Mouse (Mus musculus) common myeloid progenitor, adult 5-6 weeks (primary cell): Measurements from ENCODE around the gene Cfap45. TPM values are rescaled to one million over a fixed set of nuclear protein-coding genes. Genes with fewer than 3 reads are reported as not detected.

Source experiments
- ATAC-seq: replicated peaks from 2 replicates; pipeline ENCODE4 v1.8.0; 2016; ENCODE audit warnings: low read depth, mild to moderate bottlenecking, moderate TSS enrichment, inconsistent platforms; ENCODE audit not compliant: poor library complexity, severe bottlenecking
- total RNA-seq: library from RNA; stranded (forward); fragments of 200-1000, 187-1606 nt; gene quantifications from 2 replicates; pipeline ENCODE4 v1.2.3, GENCODE M21; 2017

Gene Cfap45
- total RNA-seq, 1 experiment from 2014 or later, result 0.32 TPM

DNA sequence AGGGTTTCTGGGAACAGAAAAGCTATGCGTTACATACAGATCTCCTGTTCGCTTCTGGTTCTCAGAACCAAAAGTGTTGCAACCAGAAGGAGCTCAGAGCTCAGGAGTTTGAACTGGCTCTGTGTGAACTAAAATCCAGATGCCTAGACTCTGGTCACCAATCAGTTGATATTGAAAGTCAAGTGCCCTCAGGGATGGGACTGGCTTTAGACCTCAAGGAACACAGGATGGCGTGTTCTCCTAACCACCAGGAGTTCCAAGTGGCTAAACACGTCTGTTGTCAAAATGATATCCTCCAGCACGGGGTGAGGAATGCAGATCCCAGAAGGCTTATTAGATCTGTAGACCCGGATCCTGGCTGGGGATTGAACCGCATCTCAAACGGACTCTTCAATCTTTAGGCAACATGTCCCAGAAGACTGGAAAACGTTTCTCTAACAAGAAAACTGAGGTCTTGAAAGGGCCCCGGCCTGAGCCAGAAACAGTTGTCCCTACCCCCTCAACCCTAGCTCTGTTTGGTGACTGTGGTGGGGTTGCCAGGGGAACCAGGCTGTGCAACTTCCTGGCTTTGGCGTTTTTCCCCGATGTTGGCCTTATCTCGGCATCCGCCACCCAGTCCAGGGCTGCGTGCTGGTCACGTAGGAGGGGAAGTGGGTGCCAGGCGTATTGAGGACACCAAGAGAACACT is 6.9 kb upstream of the Cfap45 start:
- peak; percentile 77 for ATAC-seq

DNA sequence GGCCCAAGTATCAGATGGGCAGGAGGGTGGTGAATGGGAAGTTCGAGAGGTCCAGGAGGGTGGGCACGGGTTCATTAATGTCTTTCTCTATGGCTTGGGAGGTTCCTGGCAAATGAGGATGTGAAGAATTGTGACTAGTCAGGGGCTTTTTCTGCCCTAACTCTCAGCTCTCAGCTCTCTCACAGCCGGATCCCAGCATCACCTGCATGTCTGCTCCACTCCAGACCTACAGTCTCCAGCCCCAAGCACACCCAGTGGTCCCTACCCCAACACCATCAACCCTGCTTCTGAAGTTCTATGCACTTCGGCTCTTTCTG is 6.4 kb upstream of the Cfap45 start:
- no peak for ATAC-seq

DNA sequence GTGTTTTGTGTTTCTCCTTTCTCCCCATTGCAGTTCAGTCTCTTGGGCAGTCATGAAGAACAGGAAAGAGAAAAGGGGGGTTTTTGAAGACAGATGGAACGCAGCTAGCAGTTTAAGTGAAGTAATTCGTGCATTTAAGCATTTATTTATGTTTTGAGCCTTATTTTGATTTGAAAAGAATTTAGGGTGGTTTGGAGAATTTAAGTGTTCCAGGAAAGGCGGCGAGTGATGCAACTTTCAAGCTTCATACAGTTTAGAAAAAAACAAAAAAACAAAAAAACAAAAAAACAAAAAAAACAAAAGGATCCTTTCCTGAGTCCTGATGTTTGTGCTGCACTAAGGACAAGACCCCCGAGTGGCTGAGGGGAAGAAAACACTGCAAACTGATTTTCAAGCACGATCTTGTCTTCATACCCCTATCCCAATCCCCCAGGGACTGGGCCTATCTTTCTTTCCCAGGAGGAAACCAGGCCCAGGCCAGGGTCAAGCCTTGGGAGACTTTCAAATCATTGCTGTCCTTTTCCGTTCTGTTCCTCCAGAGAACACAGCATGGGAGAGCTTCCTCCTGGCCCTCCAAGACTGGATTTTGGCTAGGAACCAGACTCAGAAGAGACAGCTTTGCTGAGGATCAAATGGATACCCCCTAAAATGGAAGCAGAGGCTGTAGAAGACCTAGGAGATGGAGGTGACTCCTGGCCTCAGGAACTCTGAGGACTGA is 5.9 kb upstream of the Cfap45 start:
- ATAC-seq, result no peak

DNA sequence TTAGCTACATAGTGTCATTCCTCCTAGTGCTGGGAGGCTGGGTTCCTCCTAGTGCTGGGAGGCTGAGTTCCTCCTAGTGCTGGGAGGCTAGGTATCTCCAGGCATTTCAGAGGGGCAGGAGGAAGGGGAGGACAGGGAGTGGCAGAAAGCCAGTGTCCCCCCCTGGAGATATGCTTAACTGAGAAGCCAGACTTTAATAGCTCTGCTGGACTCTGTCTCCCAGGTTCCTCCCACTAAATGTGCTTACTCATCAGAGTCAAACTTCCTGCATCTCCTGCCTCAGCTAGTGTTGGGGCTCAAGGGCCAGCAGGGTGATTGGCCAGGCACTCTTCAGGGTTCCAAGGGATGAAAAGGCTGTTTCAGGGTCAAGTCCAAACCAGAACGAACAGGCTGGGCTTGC is 5.2 kb upstream of the Cfap45 start:
- ATAC-seq, result 0 out of 2 replicates have a peak, but pooled peaks have one; percentile 4

- no peak for ATAC-seq
Measured at GRCm38 (mm10) chr1:172518013-172518412, 2.6 kb upstream of the Cfap45 start.

GRCm38 (mm10) chr1:172519644-172520043 is 957 bp upstream of the Cfap45 start:
- no peak for ATAC-seq

GRCm38 (mm10) chr1:172522524-172522923 is 1.9 kb downstream of the Cfap45 start:
- ATAC-seq, result peak; percentile 20

- ATAC-seq, result no peak
Measured at GRCm38 (mm10) chr1:172523699-172524101, 3.1 kb downstream of the Cfap45 start.

DNA sequence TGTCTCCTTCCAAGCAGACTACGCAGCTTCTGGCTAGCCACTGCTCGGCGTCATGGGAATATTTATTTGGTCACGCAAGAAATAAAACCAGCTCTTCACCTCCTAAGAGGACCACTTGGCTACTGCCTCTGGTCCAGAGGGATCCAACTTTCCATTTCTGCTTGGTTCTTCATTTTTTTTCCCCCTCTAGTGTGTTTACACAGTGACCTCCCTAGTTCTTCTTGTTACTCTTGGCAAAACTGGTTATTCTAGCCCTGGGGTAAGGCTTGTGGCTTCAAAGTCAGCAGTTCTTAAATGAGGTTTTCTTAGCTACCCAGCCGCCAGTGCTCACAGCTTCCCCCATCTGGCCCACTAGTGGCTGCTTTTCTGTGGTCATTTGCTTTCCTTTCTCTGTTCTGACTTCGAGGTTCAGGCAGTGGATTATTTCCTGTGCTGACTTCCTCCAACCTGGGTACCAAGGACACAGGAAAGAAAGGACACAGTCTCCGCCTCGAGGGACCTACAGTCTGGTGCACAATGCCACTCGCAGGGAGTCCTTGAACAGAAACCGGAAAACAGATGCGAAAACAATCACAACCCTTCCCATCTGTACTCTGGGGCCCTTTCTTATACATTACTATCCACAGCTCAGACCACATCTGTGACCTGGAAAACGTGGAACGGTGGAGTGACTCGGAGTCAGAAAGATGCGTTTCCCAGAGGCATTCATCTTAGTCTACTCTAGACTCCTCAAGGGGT is 4.6 kb downstream of the Cfap45 start:
- peak; percentile 30 for ATAC-seq

DNA sequence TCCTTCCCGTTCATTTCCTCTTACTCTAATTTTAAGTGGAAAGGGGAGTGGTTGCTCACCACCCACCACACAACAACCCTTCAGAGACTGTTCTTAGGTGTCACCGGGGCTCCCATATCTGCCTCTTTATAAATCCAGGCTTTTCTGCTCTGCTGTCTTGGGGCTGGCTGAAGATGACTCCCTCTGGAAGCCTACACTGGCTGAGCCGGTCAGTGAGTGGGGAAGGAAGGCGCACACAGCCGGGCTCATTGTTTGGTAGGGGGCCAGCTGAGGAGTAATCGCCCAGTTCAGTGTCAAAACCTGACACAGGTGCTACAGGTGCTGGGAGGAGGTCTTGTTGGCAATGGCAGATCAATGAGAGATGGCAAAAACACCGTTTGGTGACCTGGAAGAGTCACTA is 5.4 kb downstream of the Cfap45 start:
- ATAC-seq, result no peak

- peak; percentile 61 for ATAC-seq
Measured at GRCm38 (mm10) chr1:172526380-172527081, 5.9 kb downstream of the Cfap45 start.

- no peak for ATAC-seq
Measured at GRCm38 (mm10) chr1:172527431-172527830, 6.8 kb downstream of the Cfap45 start.

- ATAC-seq, result peak; percentile 43
Measured at GRCm38 (mm10) chr1:172528701-172529100, 8.1 kb downstream of the Cfap45 start.

DNA sequence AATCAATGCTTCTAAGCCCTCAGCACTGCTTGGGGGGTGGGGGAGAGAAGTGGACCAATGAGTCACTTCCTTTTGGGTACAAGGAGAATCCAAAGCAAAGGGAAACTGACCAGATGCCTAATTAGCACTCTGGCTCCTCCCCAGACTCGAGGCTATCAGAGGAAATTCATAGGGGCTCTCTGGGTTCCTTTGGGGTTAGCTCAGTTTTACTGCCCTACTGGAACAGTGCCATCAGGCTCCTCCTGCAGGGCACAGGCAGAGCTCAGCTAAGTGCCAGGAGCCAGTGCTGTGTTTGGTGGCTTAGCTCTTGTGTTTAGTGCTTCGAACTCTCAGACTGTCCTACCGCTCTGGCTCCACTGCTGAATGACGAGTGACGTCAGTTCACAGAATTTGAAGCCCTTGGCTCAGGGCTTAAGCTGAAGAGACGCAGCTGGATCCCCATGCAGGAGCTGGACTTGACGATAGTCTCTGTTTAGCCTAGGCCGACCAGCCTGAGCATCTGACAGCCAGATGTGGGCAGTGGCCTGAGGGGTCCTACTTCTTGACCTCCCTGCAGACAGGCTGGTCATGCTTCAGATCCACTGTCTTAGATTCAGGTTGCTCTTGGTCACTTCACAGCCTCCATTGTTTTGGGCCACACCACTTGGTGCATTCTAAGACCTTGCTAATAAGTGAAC is 10.1 kb downstream of the Cfap45 start:
- ATAC-seq, result peak; percentile 17

- ATAC-seq, result no peak
Measured at GRCm38 (mm10) chr1:172532551-172532950, 11.9 kb downstream of the Cfap45 start.

DNA sequence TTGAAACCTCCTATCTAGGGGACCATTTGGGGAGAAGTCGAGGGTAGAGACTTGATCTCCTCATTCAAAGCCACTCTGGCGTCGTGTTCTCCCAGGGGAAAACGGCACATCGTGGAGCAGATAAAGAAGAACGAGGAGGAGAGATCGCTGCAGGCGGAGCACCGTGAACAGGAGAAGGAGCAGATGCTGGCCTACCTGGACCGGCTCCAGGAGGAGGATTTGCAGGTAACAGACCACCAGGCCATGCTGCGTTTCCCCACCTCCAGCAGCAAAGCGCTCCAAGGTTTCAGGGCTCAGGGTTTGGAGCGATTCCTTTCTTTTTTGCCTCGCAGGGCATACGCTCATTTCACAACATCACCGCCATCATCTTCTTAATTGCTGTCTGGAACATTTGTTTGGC is 14.5 kb downstream of the Cfap45 start:
- no peak for ATAC-seq

DNA sequence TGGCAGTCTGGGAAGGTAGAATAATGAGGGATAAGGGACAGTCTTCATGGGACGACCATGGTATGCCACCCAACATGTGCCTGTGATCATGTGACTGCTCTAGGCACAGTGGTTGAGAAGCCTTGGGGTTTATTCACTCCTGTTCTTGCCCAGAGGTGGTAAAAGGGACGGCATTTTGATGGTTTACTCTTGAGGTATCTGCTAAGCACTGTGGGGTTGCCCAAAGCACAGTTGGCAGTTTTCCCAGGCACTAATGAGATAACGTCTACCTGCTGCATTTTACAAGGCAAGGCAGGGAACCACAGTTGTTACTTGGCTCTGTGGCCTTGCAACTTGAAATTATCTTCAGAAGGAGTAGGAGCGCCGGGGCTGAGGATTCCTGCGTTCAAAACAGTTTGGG is 19.2 kb downstream of the Cfap45 start:
- ATAC-seq, result no peak

DNA sequence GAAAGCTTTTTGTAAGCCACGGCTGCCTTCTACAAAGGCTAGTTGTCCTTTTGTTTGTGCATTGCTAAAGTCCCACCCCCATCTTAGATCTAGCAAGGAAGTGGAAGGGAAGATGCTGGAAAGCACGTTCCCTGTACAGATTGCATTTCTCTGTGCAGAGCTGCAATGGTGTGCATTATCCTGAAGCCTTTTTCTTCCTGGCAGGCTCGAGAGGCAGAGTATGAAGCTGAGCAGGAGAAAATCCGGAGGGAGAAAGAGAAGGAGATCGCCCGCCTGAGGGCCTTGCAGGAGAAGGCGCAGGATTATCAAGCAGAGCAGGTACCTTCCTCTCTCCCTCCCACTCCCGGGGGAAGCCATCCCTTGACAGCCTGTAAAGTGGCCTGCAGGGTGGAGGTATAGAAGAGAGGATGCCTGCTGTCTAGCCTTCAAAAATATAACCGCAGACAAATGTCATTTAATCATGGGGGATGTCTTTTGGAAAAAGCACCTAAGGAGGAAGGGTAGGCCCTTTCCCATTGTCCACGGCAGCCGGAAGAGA is 19.8 kb downstream of the Cfap45 start:
- no peak for ATAC-seq

DNA sequence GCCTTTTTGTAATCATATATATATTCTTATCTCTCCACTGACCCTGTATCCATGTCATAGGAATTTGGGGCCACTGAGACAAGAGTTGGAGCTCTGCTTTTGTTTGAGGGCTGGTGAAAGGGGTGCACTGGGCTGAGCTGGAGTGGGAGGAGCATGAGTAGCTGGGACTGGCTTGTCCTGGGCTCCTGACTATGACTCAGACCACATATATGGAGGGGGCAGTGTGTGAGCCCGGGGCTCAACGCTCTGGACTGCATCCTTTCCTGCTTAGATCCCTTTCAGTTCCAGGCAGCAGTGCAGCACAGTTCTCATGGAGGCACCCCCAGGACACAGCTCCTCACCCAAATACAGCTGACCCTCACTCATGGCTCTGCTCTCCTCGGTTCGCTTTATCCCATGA is 25.5 kb downstream of the Cfap45 start:
- ATAC-seq, result no peak

DNA sequence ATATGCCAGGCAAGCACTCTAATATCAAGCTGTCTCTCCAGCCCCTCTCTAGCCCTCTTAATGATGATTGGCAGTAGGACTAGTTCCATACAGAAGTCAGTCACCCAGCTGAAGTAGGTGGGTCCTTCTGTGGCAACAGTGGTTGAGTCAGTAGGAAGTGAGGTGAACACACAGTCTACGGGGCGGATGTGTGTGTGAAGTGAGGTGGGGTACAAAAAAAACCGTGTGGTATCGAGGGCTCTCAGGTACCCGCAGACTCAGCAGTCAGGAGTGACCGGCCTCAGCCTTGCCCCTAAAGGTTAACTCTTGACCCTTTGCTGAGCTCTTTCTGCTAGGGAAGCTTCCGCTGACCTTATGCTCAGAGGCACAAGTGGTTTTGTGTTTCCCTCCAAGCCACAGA is 27.9 kb downstream of the Cfap45 start:
- ATAC-seq, result peak; percentile 75
